Mouse (Mus musculus): Measurements from ENCODE around the gene Abca6.

Abca6 gene

GRCm38 (mm10) chr11:110196561-110197306, 54.8 kb downstream of the Abca6 start:
- no peak for DNase-seq (ENCODE audit: low spot score in 2 of 2)

GRCm38 (mm10) chr11:110195310-110195709, 56.3 kb downstream of the Abca6 start:
- no peak for DNase-seq (ENCODE audit: low spot score in 2 of 2)

- DNase-seq (ENCODE audit: low spot score in 2 of 2), result no peak
These were observed 80.4 kb downstream of the Abca6 start for GRCm38 (mm10) chr11:110171212-110171611.

GRCm38 (mm10) chr11:110167459-110168251, 83.9 kb downstream of the Abca6 start, which contains the start of gene Abca9:
Abca9 (minus strand) TSS chr11:110168196.
- DNase-seq (ENCODE audit: low spot score in 2 of 2), result no peak

- DNase-seq (ENCODE audit: low spot score in 2 of 2), result no peak
These were observed 85.8 kb downstream of the Abca6 start for GRCm38 (mm10) chr11:110165822-110166221.

GRCm38 (mm10) chr11:110165409-110165808, 86.2 kb downstream of the Abca6 start:
- no peak for DNase-seq (ENCODE audit: low spot score in 2 of 2)

GRCm38 (mm10) chr11:110157059-110157458, 94.5 kb downstream of the Abca6 start:
- DNase-seq (ENCODE audit: low spot score in 2 of 2), result no peak

GRCm38 (mm10) chr11:110155985-110156384, 95.6 kb downstream of the Abca6 start:
- DNase-seq (ENCODE audit: low spot score in 2 of 2), result no peak

- no peak for DNase-seq (ENCODE audit: low spot score in 2 of 2)
These were observed 103.9 kb downstream of the Abca6 start for GRCm38 (mm10) chr11:110147640-110148039.

- DNase-seq (ENCODE audit: low spot score in 2 of 2), result no peak
These were observed 106.2 kb downstream of the Abca6 start for GRCm38 (mm10) chr11:110145421-110145820.

- DNase-seq (ENCODE audit: low spot score in 2 of 2), result no peak
These were observed 120.8 kb downstream of the Abca6 start for GRCm38 (mm10) chr11:110130760-110131159.
